Mouse (Mus musculus) MEL (cell line): Measurements from ENCODE around the gene Ccdc167. TPM values are rescaled to one million over a fixed set of nuclear protein-coding genes. Genes with fewer than 3 reads are reported as not detected.

Experiments used
- DNase-seq: peaks from one replicate; pipeline ENCODE4 v3.0.0; 2011; ENCODE audit warnings: low read depth, low spot score
- H3K27ac ChIP-seq: 2 replicates; pipeline ENCODE4 v1.5.1; 2012; ENCODE audit warnings: low read depth, mild to moderate bottlenecking, control low read depth, low read length, moderate library complexity; ENCODE audit not compliant: control insufficient read depth
- H3K27me3 ChIP-seq, 2 experiments: fragments of 150-350 bp in 1 of 2; sonication (generic) in 1 of 2; 2 replicates each; pipeline ENCODE4 v1.6.1; 2012; ENCODE audit warnings: low read length in 2 of 2, mild to moderate bottlenecking in 2 of 2, improper control_type of control experiment in 1 of 2, moderate library complexity in 1 of 2; ENCODE audit not compliant: insufficient read depth in 2 of 2, control insufficient read depth in 1 of 2
- H3K36me3 ChIP-seq, 2 experiments: 2 replicates each; pipeline ENCODE4 v1.6.1; 2012 to 2014; ENCODE audit warnings: low read length in 2 of 2, improper control_type of control experiment in 1 of 2, inconsistent platforms in 1 of 2, mild to moderate bottlenecking in 1 of 2; ENCODE audit not compliant: insufficient read depth in 2 of 2, control insufficient read depth in 1 of 2
- H3K4me1 ChIP-seq, 2 experiments: fragments of 150-350 bp in 1 of 2; sonication (generic) in 1 of 2; 2 replicates each; pipeline ENCODE4 v1.6.1; 2012; ENCODE audit warnings: low read length in 2 of 2, improper control_type of control experiment in 1 of 2, mild to moderate bottlenecking in 1 of 2; ENCODE audit not compliant: insufficient read depth in 2 of 2, control insufficient read depth in 1 of 2
- H3K4me3 ChIP-seq, 2 experiments: fragments of 150-350 bp in 1 of 2; sonication (generic) in 1 of 2; 2 replicates each; pipeline ENCODE4 v1.5.1; 2012; ENCODE audit warnings: low read depth in 2 of 2, low read length in 2 of 2, mild to moderate bottlenecking in 2 of 2, moderate library complexity in 2 of 2, control low read depth in 1 of 2, improper control_type of control experiment in 1 of 2; ENCODE audit not compliant: control insufficient read depth in 1 of 2, insufficient read depth in 1 of 2
- H3K79me2 ChIP-seq: 2 replicates; pipeline ENCODE4 v1.6.1; 2012; ENCODE audit warnings: mild to moderate bottlenecking, low read length, moderate library complexity; ENCODE audit not compliant: control insufficient read depth, poor library complexity, insufficient read depth
- H3K9ac ChIP-seq: 2 replicates; pipeline ENCODE4 v1.6.1; 2012; ENCODE audit warnings: low read depth, mild to moderate bottlenecking, control low read depth, low read length, moderate library complexity; ENCODE audit not compliant: control insufficient read depth, poor library complexity, severe bottlenecking
- H3K9me3 ChIP-seq: fragments of 150-350 bp; sonication (generic); replicated peaks from 2 replicates; pipeline ENCODE4 v1.6.1; 2012; ENCODE audit warnings: mild to moderate bottlenecking, low read length, improper control_type of control experiment, moderate library complexity; ENCODE audit not compliant: insufficient read depth
- BHLHE40 ChIP-seq: IDR thresholded peaks from 2 replicates; pipeline ENCODE4 v1.6.1; 2012; ENCODE audit warnings: low read depth, mild to moderate bottlenecking, inconsistent platforms, low read length, improper control_type of control experiment, borderline replicate concordance
- CHD1 ChIP-seq: IDR thresholded peaks from 2 replicates; pipeline ENCODE4 v1.6.1; 2012; ENCODE audit warnings: low read depth, mild to moderate bottlenecking, inconsistent platforms, low read length, improper control_type of control experiment
- CTCF ChIP-seq, 3 experiments: IDR thresholded peaks in 2 of 3; conservative IDR thresholded peaks in 1 of 3; 2 replicates each; pipeline ENCODE4 v1.5.1; 2011 to 2012; ENCODE audit warnings: low read length in 3 of 3, low read depth in 2 of 3, mild to moderate bottlenecking in 2 of 3, improper control_type of control experiment in 1 of 3, inconsistent platforms in 1 of 3, mixed read lengths in 1 of 3, moderate library complexity in 1 of 3; ENCODE audit not compliant: control insufficient read depth in 1 of 3, insufficient read depth in 1 of 3, poor library complexity in 1 of 3, severe bottlenecking in 1 of 3
- E2F4 ChIP-seq: IDR thresholded peaks from 2 replicates; pipeline ENCODE4 v1.6.1; 2011; ENCODE audit warnings: low read depth, low read length, improper control_type of control experiment, borderline replicate concordance
- ELF1 ChIP-seq: IDR thresholded peaks from 2 replicates; pipeline ENCODE4 v1.6.1; 2014; ENCODE audit warnings: low read depth, mild to moderate bottlenecking, inconsistent platforms, low read length, improper control_type of control experiment, moderate library complexity
- EP300 ChIP-seq, 2 experiments: IDR thresholded peaks; 2 replicates each; pipeline ENCODE4 v1.6.1; 2011; ENCODE audit warnings: improper control_type of control experiment in 2 of 2, low read length in 2 of 2, low read depth in 1 of 2, mild to moderate bottlenecking in 1 of 2
- ETS1 ChIP-seq: IDR thresholded peaks from 2 replicates; pipeline ENCODE4 v1.6.1; 2012; ENCODE audit warnings: low read depth, mild to moderate bottlenecking, inconsistent platforms, low read length, improper control_type of control experiment, moderate library complexity
- GABPA ChIP-seq: IDR thresholded peaks from 2 replicates; pipeline ENCODE4 v1.6.1; 2012; ENCODE audit warnings: low read depth, mild to moderate bottlenecking, inconsistent platforms, low read length, improper control_type of control experiment, moderate library complexity
- GATA1 ChIP-seq: IDR thresholded peaks from 2 replicates; pipeline ENCODE4 v1.6.1; 2011; ENCODE audit warnings: low read depth, low read length, improper control_type of control experiment
- JUND ChIP-seq: IDR thresholded peaks from 2 replicates; pipeline ENCODE4 v1.6.1; 2011; ENCODE audit warnings: low read depth, mild to moderate bottlenecking, improper control_type of control experiment, low read length
- KAT2A ChIP-seq: conservative IDR thresholded peaks from 2 replicates; pipeline ENCODE4 v1.6.1; 2012; ENCODE audit warnings: low read depth, low read length, improper control_type of control experiment, inconsistent platforms
- MAX ChIP-seq: IDR thresholded peaks from 2 replicates; pipeline ENCODE4 v1.6.1; 2011; ENCODE audit warnings: low read length, improper control_type of control experiment
- MAZ ChIP-seq: IDR thresholded peaks from 2 replicates; pipeline ENCODE4 v1.6.1; 2012; ENCODE audit warnings: low read depth, mild to moderate bottlenecking, inconsistent platforms, low read length, improper control_type of control experiment
- MEF2A ChIP-seq: IDR thresholded peaks from 2 replicates; pipeline ENCODE4 v1.6.1; 2014; ENCODE audit warnings: low read depth, mild to moderate bottlenecking, inconsistent platforms, low read length, improper control_type of control experiment; ENCODE audit not compliant: poor library complexity, insufficient replicate concordance, severe bottlenecking; ENCODE audit errors: extremely low read depth
- MXI1 ChIP-seq: IDR thresholded peaks from 2 replicates; pipeline ENCODE4 v1.6.1; 2011; ENCODE audit warnings: mild to moderate bottlenecking, low read depth, low read length, improper control_type of control experiment
- MYB ChIP-seq: IDR thresholded peaks from 2 replicates; pipeline ENCODE4 v1.6.1; 2011; ENCODE audit warnings: mild to moderate bottlenecking, low read depth, low read length, improper control_type of control experiment
- MYC ChIP-seq: IDR thresholded peaks from 2 replicates; pipeline ENCODE4 v1.6.1; 2011; ENCODE audit warnings: low read depth, mild to moderate bottlenecking, low read length, improper control_type of control experiment, moderate library complexity
- NELFE ChIP-seq: IDR thresholded peaks from 2 replicates; pipeline ENCODE4 v1.6.1; 2011; ENCODE audit warnings: low read depth, low read length, improper control_type of control experiment
- NRF1 ChIP-seq: IDR thresholded peaks from 2 replicates; pipeline ENCODE4 v1.6.1; 2014; ENCODE audit warnings: low read depth, mild to moderate bottlenecking, inconsistent platforms, low read length, improper control_type of control experiment, moderate library complexity; ENCODE audit not compliant: poor library complexity, insufficient read depth, severe bottlenecking
- POLR2A ChIP-seq, 2 experiments: IDR thresholded peaks; 2 replicates each; pipeline ENCODE4 v1.6.1; 2011 to 2012; ENCODE audit warnings: low read length in 2 of 2, mild to moderate bottlenecking in 2 of 2, control low read depth in 1 of 2, improper control_type of control experiment in 1 of 2, low read depth in 1 of 2, moderate library complexity in 1 of 2; ENCODE audit not compliant: control insufficient read depth in 1 of 2, insufficient read depth in 1 of 2, poor library complexity in 1 of 2
- POLR2AphosphoS2 ChIP-seq: IDR thresholded peaks from 2 replicates; pipeline ENCODE4 v1.6.1; 2011; ENCODE audit warnings: low read length, improper control_type of control experiment
- POLR2AphosphoS5 ChIP-seq: IDR thresholded peaks from 2 replicates; pipeline ENCODE4 v1.6.1; 2012; ENCODE audit warnings: low read depth, borderline replicate concordance, mild to moderate bottlenecking, inconsistent platforms, low read length, moderate library complexity, mixed read lengths
- RAD21 ChIP-seq: IDR thresholded peaks from 2 replicates; pipeline ENCODE4 v1.6.1; 2011; ENCODE audit warnings: mild to moderate bottlenecking, low read depth, low read length, improper control_type of control experiment
- RCOR1 ChIP-seq: IDR thresholded peaks from 2 replicates; pipeline ENCODE4 v1.6.1; 2012; ENCODE audit warnings: low read depth, mild to moderate bottlenecking, inconsistent platforms, low read length, improper control_type of control experiment
- SIN3A ChIP-seq: IDR thresholded peaks from 2 replicates; pipeline ENCODE4 v1.6.1; 2012; ENCODE audit warnings: low read length, improper control_type of control experiment, inconsistent platforms
- SMC3 ChIP-seq: IDR thresholded peaks from 2 replicates; pipeline ENCODE4 v1.6.1; 2011; ENCODE audit warnings: low read depth, low read length, improper control_type of control experiment
- TAL1 ChIP-seq: IDR thresholded peaks from 2 replicates; pipeline ENCODE4 v1.6.1; 2012; ENCODE audit warnings: mild to moderate bottlenecking, inconsistent platforms, low read length, moderate library complexity, mixed read lengths
- TBP ChIP-seq: IDR thresholded peaks from 2 replicates; pipeline ENCODE4 v1.8.0; 2011; ENCODE audit warnings: low read depth, low read length, improper control_type of control experiment
- UBTF ChIP-seq: IDR thresholded peaks from 2 replicates; pipeline ENCODE4 v1.6.1; 2012; ENCODE audit warnings: low read depth, mild to moderate bottlenecking, inconsistent platforms, low read length, improper control_type of control experiment, moderate library complexity, borderline replicate concordance; ENCODE audit not compliant: insufficient read depth
- USF1 ChIP-seq: IDR thresholded peaks from 2 replicates; pipeline ENCODE4 v1.6.1; 2014; ENCODE audit warnings: low read depth, mild to moderate bottlenecking, inconsistent platforms, low read length, improper control_type of control experiment, moderate library complexity
- USF2 ChIP-seq, 2 experiments: IDR thresholded peaks; 2 replicates each; pipeline ENCODE4 v1.6.1; 2011 to 2012; ENCODE audit warnings: improper control_type of control experiment in 2 of 2, low read length in 2 of 2, borderline replicate concordance in 1 of 2, inconsistent platforms in 1 of 2, low read depth in 1 of 2, mild to moderate bottlenecking in 1 of 2; ENCODE audit not compliant: insufficient read depth in 1 of 2
- ZC3H11A ChIP-seq: IDR thresholded peaks from 2 replicates; pipeline ENCODE4 v1.6.1; 2012; ENCODE audit warnings: low read depth, mild to moderate bottlenecking, inconsistent platforms, low read length, improper control_type of control experiment
- ZNF384 ChIP-seq: IDR thresholded peaks from 2 replicates; pipeline ENCODE4 v1.6.1; 2012; ENCODE audit warnings: low read depth, mild to moderate bottlenecking, inconsistent platforms, low read length, improper control_type of control experiment
- polyA plus RNA-seq, 2 experiments: library from polyadenylated mRNA; stranded (reverse) in 1 of 2; unstranded in 1 of 2; fragments of >175 nt in 1 of 2; fragments of >200 nt in 1 of 2; gene quantifications; 2 replicates each; pipeline versions ENCODE4 v1.2.1 to v1.2.4; 2012; ENCODE audit warnings: low replicate concordance in 2 of 2, low read depth in 1 of 2; ENCODE audit not compliant: insufficient read length in 2 of 2, insufficient read depth in 1 of 2, missing spikeins in 1 of 2
- total RNA-seq: library from RNA; depleted of rRNA; stranded (reverse); fragments of 300-350 nt; gene quantifications from 2 replicates; pipeline ENCODE4 v1.2.3, GENCODE M21; 2012

The Ccdc167 gene
- total and polyA plus RNA-seq, 3 experiments: 12.1 to 13.4 TPM; not detected in 1

- no peak overlapping the region for H3K27ac ChIP-seq
- no peak overlapping the region for H3K9ac ChIP-seq
- H3K9me3 ChIP-seq: no peaks in the 10 kb centered on the region
- H3K36me3 ChIP-seq: no peaks in the 10 kb centered on the region
- DNase-seq: no peak
- TF ChIP-seq BHLHE40: no peak
- TF ChIP-seq USF1: no peak
- TF ChIP-seq MEF2A: no peak
- no peak for TF ChIP-seq MYC
- no peak for TF ChIP-seq POLR2A (IDR thresholded peaks at IDR 0.05; ENCODE audit: control insufficient read depth in 1 of 2, insufficient read depth in 1 of 2, low read depth in 1 of 2, low read length in 2 of 2, poor library complexity in 1 of 2)
- TF ChIP-seq RAD21: peak; percentile 11
- no peak for TF ChIP-seq NRF1
- TF ChIP-seq POLR2AphosphoS5: no peak
- TF ChIP-seq CTCF (IDR thresholded peaks at IDR 0.05 in 2 of 3, conservative IDR thresholded peaks at IDR 0.05 in 1 of 3; ENCODE audit: control insufficient read depth in 1 of 3, insufficient read depth in 1 of 3, low read depth in 2 of 3, low read length in 3 of 3, poor library complexity in 1 of 3, severe bottlenecking in 1 of 3): peak in 2 of 3 experiments; percentile 25 to 27; a peak in 2 of 6 replicates
- TF ChIP-seq JUND: no peak
- peak; percentile 43 for TF ChIP-seq SMC3
- no peak for TF ChIP-seq MXI1
- TF ChIP-seq UBTF: no peak
- no peak for TF ChIP-seq ZNF384
- TF ChIP-seq CHD1: no peak
- no peak for TF ChIP-seq POLR2AphosphoS2
- no peak for TF ChIP-seq ETS1
- TF ChIP-seq KAT2A: no peak
- no peak for TF ChIP-seq GATA1
- TF ChIP-seq EP300 (IDR thresholded peaks at IDR 0.05; ENCODE audit: low read depth in 1 of 2, low read length in 2 of 2): no peak
- TF ChIP-seq MYB: no peak
- TF ChIP-seq SIN3A: no peak
- TF ChIP-seq E2F4: no peak
- TF ChIP-seq ELF1: no peak
- TF ChIP-seq NELFE: no peak
- TF ChIP-seq RCOR1: no peak
- no peak for TF ChIP-seq TAL1
- no peak for TF ChIP-seq TBP
- TF ChIP-seq USF2 (IDR thresholded peaks at IDR 0.05; ENCODE audit: borderline replicate concordance in 1 of 2, insufficient read depth in 1 of 2, low read depth in 1 of 2, low read length in 2 of 2): no peak
- no peak for TF ChIP-seq MAZ
- TF ChIP-seq ZC3H11A: peak; percentile 25; the same call in 1 of the 2 replicates
- TF ChIP-seq GABPA: no peak
- TF ChIP-seq MAX: no peak
- H3K4me3 ChIP-seq: no peak overlapping the region
- no peaks in the 10 kb centered on the region for H3K4me1 ChIP-seq
- no peaks in the 10 kb centered on the region for H3K79me2 ChIP-seq
- H3K27me3 ChIP-seq: peaks cover 2 to 3% of the 10 kb centered on the region in 2 experiments; a peak in 2 of 4 replicates
Observed at GRCm38 (mm10) chr17:29754510-29754909, 37.7 kb upstream of the Ccdc167 start.
